Mouse (Mus musculus) adrenal gland, adult 2 months (tissue): ENCODE results near the gene Elmsan1. TPM values are rescaled to one million over a fixed set of nuclear protein-coding genes. Genes with fewer than 3 reads are reported as not detected.
"Not testable (repeated sequence)": the region's sequence is repeated elsewhere in the genome, so short reads cannot be mapped to it uniquely, and the experiment has no call there.

Source experiments
- DNase-seq: peaks from one replicate; pipeline ENCODE4 v3.0.0; 2021
- long read RNA-seq: library from polyadenylated mRNA; stranded (forward); transcript quantifications from one replicate; pipeline ENCODE4 v2.0.0, GENCODE M21; 2021
- polyA plus RNA-seq: library from polyadenylated mRNA; depleted of rRNA; stranded (reverse); fragments of >200 nt; gene quantifications from 2 replicates; pipeline ENCODE4 v1.2.3, GENCODE M21; 2012; rRNA removed
- total RNA-seq, 2 experiments: library from RNA; stranded (reverse); gene quantifications; 2 replicates each; pipeline ENCODE4 v1.2.3; 2021

Elmsan1 gene
- total RNA-seq = 10 to 100 TPM; 17.0 to 22.7 TPM
- polyA plus RNA-seq = 14.4 and 20.4 TPM in 2 replicates
- long read RNA-seq, partial matches to known transcripts = 0 of 1 reads
- long read RNA-seq, other reads (novel, unspliced or antisense) = 1 of 1 reads

GRCm38 (mm10) chr12:84218289-84219120 is at the start of gene Elmsan1:
Gene Elmsan1, minus strand, starts transcription at chr12:84218881.
- DNase-seq = peak; percentile 89

GRCm38 (mm10) chr12:84267264-84267663 is 48.6 kb upstream of the Elmsan1 start:
- no peak for DNase-seq

GRCm38 (mm10) chr12:84260363-84260762 is 41.7 kb upstream of the Elmsan1 start:
- DNase-seq = no peak

- DNase-seq = peak; percentile 23
Measured at GRCm38 (mm10) chr12:84254886-84255285, 36.2 kb upstream of the Elmsan1 start.

GRCm38 (mm10) chr12:84252811-84253210 is 34.1 kb upstream of the Elmsan1 start:
- DNase-seq = no peak

- DNase-seq = peak; percentile 69
Measured at GRCm38 (mm10) chr12:84249217-84249616, 30.5 kb upstream of the Elmsan1 start.

GRCm38 (mm10) chr12:84245683-84246082 is 27.0 kb upstream of the Elmsan1 start:
- no peak for DNase-seq

GRCm38 (mm10) chr12:84243076-84243770 is 24.5 kb upstream of the Elmsan1 start:
- no peak for DNase-seq

GRCm38 (mm10) chr12:84237036-84237435 is 18.4 kb upstream of the Elmsan1 start:
- DNase-seq = not testable (repeated sequence)

GRCm38 (mm10) chr12:84235981-84236752 is 17.5 kb upstream of the Elmsan1 start:
- no peak for DNase-seq

- no peak for DNase-seq
Measured at GRCm38 (mm10) chr12:84235577-84235976, 16.9 kb upstream of the Elmsan1 start.

- no peak for DNase-seq
Measured at GRCm38 (mm10) chr12:84233488-84234100, 14.9 kb upstream of the Elmsan1 start.

- no peak for DNase-seq
Measured at GRCm38 (mm10) chr12:84226117-84226840, 7.6 kb upstream of the Elmsan1 start.

GRCm38 (mm10) chr12:84222405-84222961 is 3.8 kb upstream of the Elmsan1 start:
- peak; percentile 84 for DNase-seq

- no peak for DNase-seq
Measured at GRCm38 (mm10) chr12:84220951-84221891, 2.5 kb upstream of the Elmsan1 start.

GRCm38 (mm10) chr12:84220515-84220914 is 1.8 kb upstream of the Elmsan1 start:
- DNase-seq = no peak

- DNase-seq = peak; percentile 53
Measured at GRCm38 (mm10) chr12:84219121-84219561, 460 bp upstream of the Elmsan1 start.

- peak; percentile 62 for DNase-seq
Measured at GRCm38 (mm10) chr12:84217508-84218131, 1.1 kb downstream of the Elmsan1 start.

GRCm38 (mm10) chr12:84217111-84217507 is 1.6 kb downstream of the Elmsan1 start:
- no peak for DNase-seq
